ENCODE assay signal across 13 mouse cellular contexts in the genomic region with DNA sequence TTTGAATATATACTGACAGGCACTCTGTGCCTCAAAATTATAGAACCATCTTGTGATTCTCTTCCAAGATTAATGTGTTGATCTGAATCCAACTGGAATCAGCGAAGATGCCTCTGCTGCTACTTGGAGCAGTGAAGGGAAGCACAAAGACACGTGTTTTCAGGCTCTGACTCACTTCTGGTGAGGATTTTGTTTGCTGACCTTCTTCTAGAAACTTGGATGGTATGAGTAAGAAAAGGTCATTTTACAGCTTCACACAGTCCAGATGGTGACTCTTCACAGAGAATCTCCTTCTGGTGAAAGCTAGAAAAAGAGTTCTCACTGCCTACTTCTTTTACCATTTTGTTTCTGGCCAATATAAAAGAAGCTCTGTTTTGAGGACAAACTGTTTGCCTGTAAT.
DNase-seq lines count a peak whose midpoint lies in the region; ATAC-seq and TF ChIP-seq lines count a peak whose summit lies in the region.
"Had no signal": no experiment of that assay in that cellular context is flagged by ENCODE, and none has a peak within 500 bp of the region (broad histone marks: within the 10 kb centered on the region; RNA-seq: fewer than 3 reads in every experiment).

No protein-coding gene starts in this region.

- H3K4me3 ChIP-seq in lung, postnatal 0 days (ENCODE audit: low read depth, low read length), result no peak overlapping the region
- H3K4me3 ChIP-seq in intestine, postnatal 0 days (ENCODE audit: low read depth, low read length), result no peak overlapping the region
- H3K4me3 ChIP-seq: intestine, embryonic 15.5 days had no signal

- no peak for TF ChIP-seq EP300 in lung, postnatal 0 days (IDR thresholded peaks at IDR 0.05)

- no peaks in the 10 kb centered on the region for H3K27me3 ChIP-seq in lung, postnatal 0 days (replicated peaks; ENCODE audit: insufficient read depth, low read length)
- no peaks in the 10 kb centered on the region for H3K27me3 ChIP-seq in intestine, postnatal 0 days (replicated peaks; ENCODE audit: control insufficient read depth, insufficient read depth, low read length)
- H3K27me3 ChIP-seq: intestine, embryonic 15.5 days had no signal

- no peak overlapping the region for H3K4me2 ChIP-seq in lung, postnatal 0 days (replicated peaks; ENCODE audit: low read depth, low read length)
- no peak overlapping the region for H3K4me2 ChIP-seq in intestine, postnatal 0 days (replicated peaks; ENCODE audit: low read depth)
- H3K4me2 ChIP-seq: intestine, embryonic 15.5 days had no signal

- no peak for ATAC-seq in lung, postnatal 0 days
- ATAC-seq in intestine, postnatal 0 days, result no peak
- ATAC-seq: intestine, embryonic 15.5 days had no signal

- H3K27ac ChIP-seq in lung, postnatal 0 days (ENCODE audit: low read length), result no peak overlapping the region
- no peak overlapping the region for H3K27ac ChIP-seq in intestine, postnatal 0 days (ENCODE audit: low read depth, low read length)
- H3K27ac ChIP-seq: intestine, embryonic 15.5 days; liver, embryonic 14.5 days had no signal

- no peaks in the 10 kb centered on the region for H3K4me1 ChIP-seq in lung, postnatal 0 days (ENCODE audit: insufficient read depth, low read depth, low read length)
- H3K4me1 ChIP-seq in intestine, postnatal 0 days (replicated peaks; ENCODE audit: control insufficient read depth, insufficient read depth, low read length), result no peaks in the 10 kb centered on the region
- H3K4me1 ChIP-seq: intestine, embryonic 15.5 days had no signal

- DNase-seq in adrenal gland, adult (ENCODE audit: inconsistent age in 2 of 2, low spot score in 1 of 2), result peak; percentile 53 to 78
- DNase-seq in adrenal gland, postnatal 25 days, result no peak
- peak; percentile 29 for DNase-seq in lung, postnatal 0 days (ENCODE audit: low spot score)
- no peak for DNase-seq in lung, postnatal 14 days
- peak; percentile 30 to 79 for DNase-seq in frontal cortex, postnatal 36 days (ENCODE audit: low spot score in 2 of 2)
- DNase-seq in right cerebral cortex, postnatal 25 days, result peak; percentile 38
- no peak for DNase-seq in cerebellum, adult 18-20 months
- DNase-seq: embryo, embryonic 11 days; heart, adult 11 months; thymus, adult 18-20 months had no signal

- H3K9ac ChIP-seq in lung, postnatal 0 days (replicated peaks; ENCODE audit: low read depth), result no peak overlapping the region
- no peak overlapping the region for H3K9ac ChIP-seq in intestine, postnatal 0 days (ENCODE audit: low read depth, low read length)
- H3K9ac ChIP-seq: intestine, embryonic 15.5 days; liver, embryonic 14.5 days had no signal

- no peaks in the 10 kb centered on the region for H3K9me3 ChIP-seq in lung, postnatal 0 days (ENCODE audit: low read length)
- H3K9me3 ChIP-seq in intestine, postnatal 0 days (ENCODE audit: control insufficient read depth), result no peaks in the 10 kb centered on the region
- H3K9me3 ChIP-seq: intestine, embryonic 15.5 days had no signal

- no peaks in the 10 kb centered on the region for H3K36me3 ChIP-seq in lung, postnatal 0 days (ENCODE audit: insufficient read depth, low read length)
- H3K36me3 ChIP-seq in intestine, postnatal 0 days (ENCODE audit: control insufficient read depth, insufficient read depth), result no peaks in the 10 kb centered on the region
- H3K36me3 ChIP-seq: intestine, embryonic 15.5 days had no signal

- 52% methylated on average over 2 of the region's 2 CpGs for WGBS in lung, postnatal 0 days
- 60% methylated on average over 2 of the region's 2 CpGs for WGBS in intestine, postnatal 0 days

- no peak for TF ChIP-seq CTCF in lung, postnatal 0 days (IDR thresholded peaks at IDR 0.05)
- no peak for TF ChIP-seq CTCF in intestine, postnatal 0 days (IDR thresholded peaks at IDR 0.05; ENCODE audit: low read depth)

Comparison
In these comparisons a context has a peak if more than half of its experiments do, and no peak if none do; other contexts are left out.
1. DNase-seq: peak in adrenal gland, adult (2 of 2), lung, postnatal 0 days (single experiment), frontal cortex, postnatal 36 days (2 of 2) and right cerebral cortex, postnatal 25 days (single experiment); none in adrenal gland, postnatal 25 days (single experiment), lung, postnatal 14 days (single experiment) and cerebellum, adult 18-20 months (0 of 2).